Mouse (Mus musculus): ENCODE measurements around the gene Usp39. TPM values are rescaled to one million over a fixed set of nuclear protein-coding genes. Genes with fewer than 3 reads are reported as not detected.

Gene Usp39
- polyA plus RNA-seq, 1 experiment from 2014 or later: 38.2 TPM

GRCm38 (mm10) chr6:72358086-72358764 lies 13.2 kb upstream of the Usp39 start:
- no peak overlapping the region for H3K9ac ChIP-seq
- no peak overlapping the region for H3K27ac ChIP-seq
- no peaks in the 10 kb centered on the region for H3K27me3 ChIP-seq
- no peak overlapping the region for H3K4me2 ChIP-seq
- H3K9me3 ChIP-seq: no peaks in the 10 kb centered on the region
- 85% methylated on average over 10 of the region's 10 CpGs for WGBS
- peaks cover 59% of the 10 kb centered on the region for H3K4me1 ChIP-seq
- ATAC-seq (ENCODE audit: insufficient number of reproducible peaks, low FRiP score, low TSS enrichment, low read depth): no peak
- H3K4me3 ChIP-seq: no peak overlapping the region
- H3K36me3 ChIP-seq: peaks cover 28% of the 10 kb centered on the region

GRCm38 (mm10) chr6:72357164-72358079 lies 12.4 kb upstream of the Usp39 start:
- Histone ChIP-seq H3K4me3 (no peak overlapping the region), H3K27me3 (no peaks in the 10 kb centered on the region), H3K36me3 (peaks cover 28% of the 10 kb centered on the region), H3K9ac (no peak overlapping the region), H3K9me3 (no peaks in the 10 kb centered on the region), H3K27ac (no peak overlapping the region), H3K4me1 (peaks cover 63% of the 10 kb centered on the region), H3K4me2 (no peak overlapping the region)
- no peak for ATAC-seq (ENCODE audit: insufficient number of reproducible peaks, low FRiP score, low TSS enrichment, low read depth)
- WGBS: 33% methylated on average over 5 of the region's 5 CpGs

GRCm38 (mm10) chr6:72356001-72356532 lies 11.1 kb upstream of the Usp39 start:
- Histone ChIP-seq H3K9ac (peak overlapping the region; percentile 56), H3K36me3 (peaks cover 30% of the 10 kb centered on the region), H3K27ac (no peak overlapping the region), H3K9me3 (no peaks in the 10 kb centered on the region), H3K27me3 (no peaks in the 10 kb centered on the region), H3K4me1 (peaks cover 60% of the 10 kb centered on the region), H3K4me3 (peak overlapping the region; percentile 65), H3K4me2 (peak overlapping the region; percentile 94)
- 33% methylated on average over 8 of the region's 8 CpGs for WGBS
- ATAC-seq (ENCODE audit: insufficient number of reproducible peaks, low FRiP score, low TSS enrichment, low read depth): no peak

- H3K4me3 ChIP-seq: peak within 1 kb of the TSS; percentile 65
- peak within 1 kb of the TSS; percentile 29 for H3K27ac ChIP-seq
- WGBS: under 1% methylated on average over 69 of the region's 71 CpGs
- peak within 1 kb of the TSS; percentile 56 for H3K9ac ChIP-seq
- ATAC-seq (ENCODE audit: insufficient number of reproducible peaks, low FRiP score, low TSS enrichment, low read depth): peak; percentile 83
- H3K27me3 ChIP-seq: no peaks in the 10 kb centered on the region
- peaks cover 34% of the 10 kb centered on the region for H3K36me3 ChIP-seq
- peak within 1 kb of the TSS; percentile 94 for H3K4me2 ChIP-seq
- H3K9me3 ChIP-seq: no peaks in the 10 kb centered on the region
- peaks cover 54% of the 10 kb centered on the region for H3K4me1 ChIP-seq
Observed at GRCm38 (mm10) chr6:72355066-72355911, 10.3 kb upstream of the Usp39 start, which contains the start of gene Tmem150a. Gene Tmem150a, plus strand, starts transcription at chr6:72355447.

GRCm38 (mm10) chr6:72354025-72354424 lies 9.0 kb upstream of the Usp39 start:
- ATAC-seq (ENCODE audit: insufficient number of reproducible peaks, low FRiP score, low TSS enrichment, low read depth): no peak
- Histone ChIP-seq H3K36me3 (peaks cover 38% of the 10 kb centered on the region), H3K27ac (no peak overlapping the region), H3K4me2 (no peak overlapping the region), H3K9ac (no peak overlapping the region), H3K27me3 (no peaks in the 10 kb centered on the region), H3K9me3 (no peaks in the 10 kb centered on the region), H3K4me3 (no peak overlapping the region), H3K4me1 (peaks cover 55% of the 10 kb centered on the region)
- WGBS: 73% methylated on average over 1 of the region's 1 CpGs

GRCm38 (mm10) chr6:72352636-72353405 lies 7.8 kb upstream of the Usp39 start:
- Histone ChIP-seq H3K36me3 (peaks cover 31% of the 10 kb centered on the region), H3K9me3 (no peaks in the 10 kb centered on the region), H3K27ac (no peak overlapping the region), H3K9ac (no peak overlapping the region), H3K27me3 (no peaks in the 10 kb centered on the region), H3K4me1 (peaks cover 63% of the 10 kb centered on the region), H3K4me2 (no peak overlapping the region), H3K4me3 (no peak overlapping the region)
- WGBS: 34% methylated on average over 5 of the region's 5 CpGs
- ATAC-seq (ENCODE audit: insufficient number of reproducible peaks, low FRiP score, low TSS enrichment, low read depth): no peak

- Histone ChIP-seq H3K4me2 (no peak overlapping the region), H3K36me3 (peaks cover 27% of the 10 kb centered on the region), H3K9ac (no peak overlapping the region), H3K27ac (no peak overlapping the region), H3K4me3 (no peak overlapping the region), H3K4me1 (peaks cover 40% of the 10 kb centered on the region), H3K9me3 (no peaks in the 10 kb centered on the region), H3K27me3 (no peaks in the 10 kb centered on the region)
- 85% methylated on average over 2 of the region's 2 CpGs for WGBS
- ATAC-seq (ENCODE audit: insufficient number of reproducible peaks, low FRiP score, low TSS enrichment, low read depth): no peak
Observed at GRCm38 (mm10) chr6:72350214-72350613, 5.2 kb upstream of the Usp39 start.

GRCm38 (mm10) chr6:72348411-72348810 lies 3.4 kb upstream of the Usp39 start:
- no peak for ATAC-seq (ENCODE audit: insufficient number of reproducible peaks, low FRiP score, low TSS enrichment, low read depth)
- WGBS: 84% methylated on average over 10 of the region's 10 CpGs
- no peaks in the 10 kb centered on the region for H3K27me3 ChIP-seq
- no peak overlapping the region for H3K9ac ChIP-seq
- peak overlapping the region; percentile 72 for H3K4me3 ChIP-seq
- no peaks in the 10 kb centered on the region for H3K9me3 ChIP-seq
- H3K27ac ChIP-seq: 0 out of 2 replicates have a peak overlapping the region, but pooled peaks have one; percentile 5
- peaks cover 41% of the 10 kb centered on the region for H3K4me1 ChIP-seq
- H3K36me3 ChIP-seq: peaks cover 27% of the 10 kb centered on the region
- H3K4me2 ChIP-seq: peak overlapping the region; percentile 67

GRCm38 (mm10) chr6:72347166-72347941 lies 2.4 kb upstream of the Usp39 start, which contains the start of gene 0610030E20Rik:
Gene 0610030E20Rik, plus strand, starts transcription at chr6:72347317.
- peak within 1 kb of the TSS; percentile 91 for H3K27ac ChIP-seq
- no peaks in the 10 kb centered on the region for H3K27me3 ChIP-seq
- peak; percentile 70; the same call in 1 of the 2 replicates for ATAC-seq (ENCODE audit: insufficient number of reproducible peaks, low FRiP score, low TSS enrichment, low read depth)
- no peaks in the 10 kb centered on the region for H3K9me3 ChIP-seq
- H3K4me1 ChIP-seq: peaks cover 33% of the 10 kb centered on the region
- H3K4me2 ChIP-seq: peak within 1 kb of the TSS; percentile 67
- WGBS: under 1% methylated on average over 68 of the region's 72 CpGs
- H3K9ac ChIP-seq: peak within 1 kb of the TSS; percentile 88
- H3K36me3 ChIP-seq: peaks cover 27% of the 10 kb centered on the region
- H3K4me3 ChIP-seq: peak within 1 kb of the TSS; percentile 72

GRCm38 (mm10) chr6:72346261-72346660 lies 1.3 kb upstream of the Usp39 start:
- no peak overlapping the region for H3K9ac ChIP-seq
- H3K4me1 ChIP-seq: peaks cover 29% of the 10 kb centered on the region
- H3K27me3 ChIP-seq: no peaks in the 10 kb centered on the region
- H3K4me3 ChIP-seq: no peak overlapping the region
- 78% methylated on average over 4 of the region's 4 CpGs for WGBS
- H3K27ac ChIP-seq: no peak overlapping the region
- no peaks in the 10 kb centered on the region for H3K9me3 ChIP-seq
- H3K4me2 ChIP-seq: no peak overlapping the region
- peaks cover 26% of the 10 kb centered on the region for H3K36me3 ChIP-seq
- ATAC-seq (ENCODE audit: insufficient number of reproducible peaks, low FRiP score, low TSS enrichment, low read depth): no peak
